Mouse (Mus musculus): ENCODE results near the gene Vps51. TPM values are rescaled to one million over a fixed set of nuclear protein-coding genes. Genes with fewer than 3 reads are reported as not detected.

The Vps51 gene
- polyA plus RNA-seq, 1 experiment = 85.1 TPM

GRCm38 (mm10) chr19:6040002-6040401, 37.0 kb downstream of the Vps51 start:
- H3K27ac ChIP-seq (ENCODE audit: control insufficient read depth, insufficient read depth, low read depth, low read length, poor library complexity) = no peak overlapping the region
- H3K4me1 ChIP-seq (ENCODE audit: control insufficient read depth, insufficient read depth, low read length) = peaks cover 1% of the 10 kb centered on the region; the same call in 1 of the 2 replicates
- TF ChIP-seq CTCF (IDR thresholded peaks at IDR 0.05; ENCODE audit: control insufficient read depth, insufficient read depth, low read length) = no peak
- TF ChIP-seq POLR2A (IDR thresholded peaks at IDR 0.05; ENCODE audit: borderline replicate concordance, control insufficient read depth, low read depth, low read length) = no peak
- H3K4me3 ChIP-seq (replicated peaks; ENCODE audit: control insufficient read depth, low read depth, low read length) = no peak overlapping the region

- no peak for TF ChIP-seq POLR2A (IDR thresholded peaks at IDR 0.05; ENCODE audit: borderline replicate concordance, control insufficient read depth, low read depth, low read length)
- no peak for TF ChIP-seq CTCF (IDR thresholded peaks at IDR 0.05; ENCODE audit: control insufficient read depth, insufficient read depth, low read length)
- Histone ChIP-seq H3K27ac (ENCODE audit: control insufficient read depth, insufficient read depth, low read depth, low read length, poor library complexity) (no peak overlapping the region), H3K4me3 (replicated peaks; ENCODE audit: control insufficient read depth, low read depth, low read length) (no peak overlapping the region), H3K4me1 (ENCODE audit: control insufficient read depth, insufficient read depth, low read length) (peaks cover 1% of the 10 kb centered on the region; the same call in 1 of the 2 replicates)
- 50% methylated on average over 7 of the region's 7 CpGs for WGBS
These were observed 38.7 kb downstream of the Vps51 start for GRCm38 (mm10) chr19:6038326-6038725.

- Histone ChIP-seq H3K4me3 (replicated peaks; ENCODE audit: control insufficient read depth, low read depth, low read length) (no peak overlapping the region), H3K27ac (ENCODE audit: control insufficient read depth, insufficient read depth, low read depth, low read length, poor library complexity) (no peak overlapping the region), H3K4me1 (ENCODE audit: control insufficient read depth, insufficient read depth, low read length) (peaks cover 1% of the 10 kb centered on the region; the same call in 1 of the 2 replicates)
- TF ChIP-seq POLR2A (IDR thresholded peaks at IDR 0.05; ENCODE audit: borderline replicate concordance, control insufficient read depth, low read depth, low read length) (no peak), CTCF (IDR thresholded peaks at IDR 0.05; ENCODE audit: control insufficient read depth, insufficient read depth, low read length) (no peak)
These were observed 39.3 kb downstream of the Vps51 start for GRCm38 (mm10) chr19:6037695-6038094.

GRCm38 (mm10) chr19:6035966-6036585, 41.0 kb downstream of the Vps51 start:
- H3K4me3 ChIP-seq (replicated peaks; ENCODE audit: control insufficient read depth, low read depth, low read length) = no peak overlapping the region
- no peak for TF ChIP-seq CTCF (IDR thresholded peaks at IDR 0.05; ENCODE audit: control insufficient read depth, insufficient read depth, low read length)
- peaks cover 1% of the 10 kb centered on the region; the same call in 1 of the 2 replicates for H3K4me1 ChIP-seq (ENCODE audit: control insufficient read depth, insufficient read depth, low read length)
- no peak overlapping the region for H3K27ac ChIP-seq (ENCODE audit: control insufficient read depth, insufficient read depth, low read depth, low read length, poor library complexity)
- WGBS = 34% methylated on average over 9 of the region's 9 CpGs

GRCm38 (mm10) chr19:6030520-6031280, 46.3 kb downstream of the Vps51 start:
- WGBS = 73% methylated on average over 14 of the region's 14 CpGs
- Histone ChIP-seq H3K4me1 (ENCODE audit: control insufficient read depth, insufficient read depth, low read length) (0 out of 2 replicates have a peak, but pooled peaks cover under 1% of the 10 kb centered on the region), H3K27ac (ENCODE audit: control insufficient read depth, insufficient read depth, low read depth, low read length, poor library complexity) (no peak overlapping the region), H3K4me3 (replicated peaks; ENCODE audit: control insufficient read depth, low read depth, low read length) (no peak overlapping the region)
- TF ChIP-seq CTCF (IDR thresholded peaks at IDR 0.05; ENCODE audit: control insufficient read depth, insufficient read depth, low read length) (no peak), POLR2A (IDR thresholded peaks at IDR 0.05; ENCODE audit: borderline replicate concordance, control insufficient read depth, low read depth, low read length) (no peak)

GRCm38 (mm10) chr19:6029426-6029825, 47.6 kb downstream of the Vps51 start:
- no peak overlapping the region for H3K4me3 ChIP-seq (replicated peaks; ENCODE audit: control insufficient read depth, low read depth, low read length)
- H3K4me1 ChIP-seq (ENCODE audit: control insufficient read depth, insufficient read depth, low read length) = no peaks in the 10 kb centered on the region
- 78% methylated on average over 9 of the region's 9 CpGs for WGBS
- no peak overlapping the region for H3K27ac ChIP-seq (ENCODE audit: control insufficient read depth, insufficient read depth, low read depth, low read length, poor library complexity)
- TF ChIP-seq CTCF (IDR thresholded peaks at IDR 0.05; ENCODE audit: control insufficient read depth, insufficient read depth, low read length) (no peak), POLR2A (IDR thresholded peaks at IDR 0.05; ENCODE audit: borderline replicate concordance, control insufficient read depth, low read depth, low read length) (no peak)

- Histone ChIP-seq H3K4me1 (ENCODE audit: control insufficient read depth, insufficient read depth, low read length) (no peaks in the 10 kb centered on the region), H3K4me3 (replicated peaks; ENCODE audit: control insufficient read depth, low read depth, low read length) (no peak overlapping the region), H3K27ac (ENCODE audit: control insufficient read depth, insufficient read depth, low read depth, low read length, poor library complexity) (no peak overlapping the region)
- TF ChIP-seq POLR2A (IDR thresholded peaks at IDR 0.05; ENCODE audit: borderline replicate concordance, control insufficient read depth, low read depth, low read length) (no peak), CTCF (IDR thresholded peaks at IDR 0.05; ENCODE audit: control insufficient read depth, insufficient read depth, low read length) (no peak)
- 76% methylated on average over 6 of the region's 6 CpGs for WGBS
These were observed 48.0 kb downstream of the Vps51 start for GRCm38 (mm10) chr19:6028991-6029390.

GRCm38 (mm10) chr19:6023930-6024329, 53.1 kb downstream of the Vps51 start:
- peaks cover 3% of the 10 kb centered on the region; the same call in 1 of the 2 replicates for H3K4me1 ChIP-seq (ENCODE audit: control insufficient read depth, insufficient read depth, low read length)
- WGBS = 83% methylated on average over 7 of the region's 7 CpGs
- TF ChIP-seq POLR2A (IDR thresholded peaks at IDR 0.05; ENCODE audit: borderline replicate concordance, control insufficient read depth, low read depth, low read length) (no peak), CTCF (IDR thresholded peaks at IDR 0.05; ENCODE audit: control insufficient read depth, insufficient read depth, low read length) (no peak)

More at GRCm38 (mm10) chr19:6023930-6024329, 53.1 kb downstream of the Vps51 start:
- no peak overlapping the region for H3K27ac ChIP-seq (ENCODE audit: control insufficient read depth, insufficient read depth, low read depth, low read length, poor library complexity)
- H3K4me3 ChIP-seq (replicated peaks; ENCODE audit: control insufficient read depth, low read depth, low read length) = no peak overlapping the region
